Mouse (Mus musculus): ENCODE data around the gene Ptpn20. TPM values are rescaled to one million over a fixed set of nuclear protein-coding genes. Genes with fewer than 3 reads are reported as not detected.

The Ptpn20 gene
- not detected for total RNA-seq (2022)

DNA sequence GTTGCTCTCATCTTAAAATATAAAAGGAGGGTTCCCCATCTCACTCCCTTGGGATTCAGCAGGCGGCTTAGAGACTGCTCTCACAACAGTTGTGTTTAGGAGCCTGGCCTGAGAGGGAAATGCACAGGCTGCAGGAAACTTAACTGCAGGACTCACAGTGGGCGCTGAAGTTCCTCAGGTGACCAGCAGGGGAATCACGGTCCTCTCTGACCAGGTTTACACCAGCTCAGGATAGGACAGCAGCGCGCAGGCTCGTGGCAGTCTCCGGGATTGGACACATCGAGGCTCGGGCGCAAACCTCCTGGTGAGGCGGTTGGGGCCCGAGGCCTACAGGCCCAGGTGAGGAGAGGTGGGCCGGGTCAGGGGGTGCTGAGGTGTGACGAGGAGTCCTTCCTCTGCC, at the start of gene Ptpn20:
Gene Ptpn20, plus strand, starts transcription at position 257 of the 400 bp plus-strand sequence.
- DNase-seq (ENCODE audit: low spot score in 2 of 2) = no peak

- no peak for DNase-seq (ENCODE audit: low spot score in 2 of 2)
These were observed 49.3 kb upstream of the Ptpn20 start for GRCm38 (mm10) chr14:33539559-33540167.

GRCm38 (mm10) chr14:33545565-33546143, 43.4 kb upstream of the Ptpn20 start:
- no peak for DNase-seq (ENCODE audit: low spot score in 2 of 2)

- DNase-seq (ENCODE audit: low spot score in 2 of 2) = no peak
These were observed 40.4 kb upstream of the Ptpn20 start for GRCm38 (mm10) chr14:33548650-33549049.

DNA sequence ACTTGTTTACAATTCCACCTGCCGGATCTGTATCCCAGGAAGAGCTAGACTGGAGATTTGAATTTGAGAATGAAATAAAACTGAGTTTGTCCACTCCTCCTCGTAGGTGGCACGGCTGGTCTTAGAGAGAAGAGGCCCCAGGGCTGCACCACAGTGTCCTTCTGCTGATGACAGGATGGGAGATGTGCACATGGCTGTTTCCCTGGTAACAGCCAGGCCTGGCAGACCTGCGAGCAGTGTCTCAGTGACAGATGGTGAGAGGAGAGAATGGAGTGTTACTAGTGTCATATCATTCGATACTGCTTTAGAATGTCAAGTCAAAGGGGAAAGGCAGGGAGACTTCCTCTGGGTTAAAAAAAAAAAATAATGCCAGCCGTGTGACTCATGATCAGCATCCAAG, 39.2 kb upstream of the Ptpn20 start:
- DNase-seq (ENCODE audit: low spot score in 2 of 2) = no peak

GRCm38 (mm10) chr14:33570737-33571136, 18.3 kb upstream of the Ptpn20 start:
- DNase-seq (ENCODE audit: low spot score in 2 of 2) = no peak

- no peak for DNase-seq (ENCODE audit: low spot score in 2 of 2)
These were observed 15.4 kb upstream of the Ptpn20 start for GRCm38 (mm10) chr14:33573643-33574042.

GRCm38 (mm10) chr14:33579771-33580484, 9.1 kb upstream of the Ptpn20 start:
- no peak for DNase-seq (ENCODE audit: low spot score in 2 of 2)

DNA sequence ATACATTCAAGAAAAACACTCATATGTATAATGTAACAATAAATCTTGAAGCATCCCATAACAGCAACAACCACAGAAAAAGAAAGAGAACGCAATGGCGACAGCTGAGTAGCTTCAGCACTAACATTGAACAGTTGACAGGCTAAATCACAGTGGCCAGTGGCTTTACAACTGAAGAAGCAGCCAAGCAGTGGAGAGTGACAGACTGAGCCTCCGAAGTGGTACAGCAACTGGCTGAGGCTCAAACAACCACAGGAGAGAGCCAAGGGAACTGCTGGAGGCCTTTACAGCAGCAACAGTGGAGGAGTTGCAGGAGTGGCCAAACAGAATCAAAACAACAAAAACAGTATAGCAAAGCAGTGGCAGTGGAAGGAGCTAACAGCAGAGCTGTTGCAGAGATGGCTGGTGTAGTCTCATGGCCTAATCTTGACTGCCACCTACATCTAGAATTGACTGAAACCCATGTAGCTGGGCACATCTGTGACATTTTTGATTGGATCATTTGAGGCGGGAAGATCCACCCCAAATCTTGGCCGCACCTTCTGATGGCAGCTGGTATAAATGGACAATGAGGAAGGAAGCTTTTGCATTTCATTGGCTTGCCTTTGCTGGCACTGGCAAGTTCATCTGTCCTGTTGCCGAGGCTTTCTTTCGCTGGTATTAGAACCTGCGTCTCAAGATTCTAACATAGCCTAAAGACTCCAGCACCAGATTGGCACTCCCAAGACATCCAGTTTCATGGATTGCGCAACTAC, 9.5 kb downstream of the Ptpn20 start:
- DNase-seq (ENCODE audit: low spot score in 2 of 2) = no peak

- DNase-seq (ENCODE audit: low spot score in 2 of 2) = no peak
These were observed 18.4 kb downstream of the Ptpn20 start for GRCm38 (mm10) chr14:33607431-33607830.

- DNase-seq (ENCODE audit: low spot score in 2 of 2) = no peak
These were observed 36.0 kb downstream of the Ptpn20 start for GRCm38 (mm10) chr14:33625036-33625435.

- DNase-seq (ENCODE audit: low spot score in 2 of 2) = no peak
These were observed 43.9 kb downstream of the Ptpn20 start for GRCm38 (mm10) chr14:33632790-33633372.

DNA sequence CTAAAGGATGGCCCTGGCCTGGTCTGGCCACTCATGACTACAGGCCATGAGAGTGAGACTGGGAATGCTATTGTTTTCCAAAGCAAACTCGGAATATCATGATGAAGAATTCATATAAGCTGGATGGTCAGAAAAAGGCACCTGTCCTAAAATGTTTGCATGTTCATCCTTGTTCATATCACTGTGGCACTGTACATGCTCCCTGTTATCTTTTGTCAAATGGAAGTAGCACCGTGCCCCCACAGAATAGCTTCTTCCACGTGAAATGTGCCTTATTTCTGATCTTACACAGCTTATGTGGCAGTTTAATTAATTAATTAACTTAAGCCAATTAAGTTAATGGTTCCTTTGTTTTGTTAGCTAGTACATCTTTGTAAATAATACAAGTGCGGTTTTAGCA, 45.3 kb downstream of the Ptpn20 start:
- no peak for DNase-seq (ENCODE audit: low spot score in 2 of 2)

GRCm38 (mm10) chr14:33634774-33635173, 45.8 kb downstream of the Ptpn20 start:
- no peak for DNase-seq (ENCODE audit: low spot score in 2 of 2)

GRCm38 (mm10) chr14:33639357-33639756, 50.4 kb downstream of the Ptpn20 start:
- DNase-seq (ENCODE audit: low spot score in 2 of 2) = no peak

DNA sequence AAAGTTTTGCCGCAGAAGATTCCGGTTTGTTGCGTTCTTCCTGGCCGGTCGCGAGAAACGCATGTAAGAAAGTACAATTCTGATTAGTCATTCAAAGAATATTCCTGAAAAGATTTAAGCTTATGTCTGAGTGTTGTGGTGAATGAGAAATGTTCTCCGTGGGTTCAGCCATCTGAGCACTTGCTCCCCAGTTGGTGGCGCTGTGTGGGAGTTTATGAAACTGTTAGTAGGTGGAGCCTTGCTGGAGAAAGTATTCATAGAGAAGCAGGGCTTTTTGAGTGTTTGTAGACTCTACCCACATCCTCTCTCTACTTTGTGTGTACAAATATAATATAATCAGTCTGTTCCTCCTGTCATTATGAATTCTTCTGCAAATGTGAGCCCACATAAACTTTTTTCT, 61.7 kb downstream of the Ptpn20 start:
- no peak for DNase-seq (ENCODE audit: low spot score in 2 of 2)

GRCm38 (mm10) chr14:33657471-33657901, 68.5 kb downstream of the Ptpn20 start:
- no peak for DNase-seq (ENCODE audit: low spot score in 2 of 2)

GRCm38 (mm10) chr14:33658331-33658730, 69.3 kb downstream of the Ptpn20 start:
- DNase-seq (ENCODE audit: low spot score in 2 of 2) = no peak

GRCm38 (mm10) chr14:33662080-33662479, 73.1 kb downstream of the Ptpn20 start:
- DNase-seq (ENCODE audit: low spot score in 2 of 2) = no peak

GRCm38 (mm10) chr14:33666301-33666700, 77.3 kb downstream of the Ptpn20 start:
- no peak for DNase-seq (ENCODE audit: low spot score in 2 of 2)

- no peak for DNase-seq (ENCODE audit: low spot score in 2 of 2)
These were observed 80.9 kb downstream of the Ptpn20 start for GRCm38 (mm10) chr14:33669891-33670290.

All from gastrocnemius, adult 8-10 months (tissue).